Mouse (Mus musculus) limb, embryonic 14.5 days (tissue): ENCODE data around the gene Olfr374. TPM values are rescaled to one million over a fixed set of nuclear protein-coding genes. Genes with fewer than 3 reads are reported as not detected.

Experiments
- ATAC-seq: fragments of 200-750 bp; cut with Nextera tagmentation; 2 replicates; pipeline ENCODE4 v1.8.0; 2017; ENCODE audit warnings: low read depth, moderate number of reproducible peaks, moderate TSS enrichment; ENCODE audit not compliant: low FRiP score
- DNase-seq: peaks from one replicate; pipeline ENCODE4 v3.0.0-alpha.2; 2015; ENCODE audit warnings: low spot score
- H3K27ac ChIP-seq: fragments of 300-500 bp; sonication (generic); replicated peaks from 2 replicates; pipeline ENCODE4 v1.5.1; 2014; ENCODE audit warnings: low read depth, mild to moderate bottlenecking, low read length, moderate library complexity, mixed read lengths
- H3K27me3 ChIP-seq: fragments of 300-500 bp; sonication (generic); 2 replicates; pipeline ENCODE4 v1.6.1; 2014; ENCODE audit warnings: low read length, mixed read lengths; ENCODE audit not compliant: control insufficient read depth, insufficient read depth
- H3K36me3 ChIP-seq: fragments of 300-500 bp; sonication (generic); 2 replicates; pipeline ENCODE4 v1.6.1; 2014; ENCODE audit warnings: mild to moderate bottlenecking, low read length, moderate library complexity, mixed read lengths; ENCODE audit not compliant: control insufficient read depth, insufficient read depth
- H3K4me1 ChIP-seq: fragments of 300-500 bp; sonication (generic); 2 replicates; pipeline ENCODE4 v1.6.1; 2014; ENCODE audit warnings: antibody characterized with exemption, low read length, mixed read lengths; ENCODE audit not compliant: control insufficient read depth, insufficient read depth
- H3K4me2 ChIP-seq: fragments of 300-500 bp; sonication (generic); replicated peaks from 2 replicates; pipeline ENCODE4 v1.6.1; 2014; ENCODE audit warnings: low read depth, mild to moderate bottlenecking, low read length, moderate library complexity; ENCODE audit not compliant: severe bottlenecking
- H3K4me3 ChIP-seq: fragments of 300-500 bp; sonication (generic); replicated peaks from 2 replicates; pipeline ENCODE4 v1.5.1; 2014; ENCODE audit warnings: low read length
- H3K9ac ChIP-seq: fragments of 300-500 bp; sonication (generic); 2 replicates; pipeline ENCODE4 v1.6.1; 2014; ENCODE audit warnings: mild to moderate bottlenecking, low read depth, low read length, moderate library complexity; ENCODE audit not compliant: severe bottlenecking
- H3K9me3 ChIP-seq: fragments of 300-500 bp; sonication (generic); 2 replicates; pipeline ENCODE4 v1.6.1; 2016; ENCODE audit warnings: low read length; ENCODE audit not compliant: control insufficient read depth
- POLR2A ChIP-seq: fragments of 200-500 bp; IDR thresholded peaks from 2 replicates; pipeline ENCODE4 v1.8.0; 2012; ENCODE audit warnings: inconsistent platforms, mild to moderate bottlenecking, moderate library complexity, borderline replicate concordance; ENCODE audit not compliant: insufficient read depth, insufficient read length; ENCODE audit errors: extremely low read depth
- WGBS: fragments of 180-500 bp; shearing (Covaris S2); extraction: QIAGEN DNeasy Blood & Tissue Kit; methylation state at CpG from one replicate; pipeline ENCODE4 v1.1.7; 2014; 5-methylcytosine and 5-hydroxymethylcytosine counted together
- polyA plus RNA-seq, 2 experiments: library from polyadenylated mRNA; depleted of rRNA in 1 of 2; stranded (reverse) in 1 of 2; unstranded in 1 of 2; fragments of >200 nt; fragmentation: Nextera tagmentation in 1 of 2; extraction: Ambion mirVana in 1 of 2; gene quantifications; 2 replicates each; pipeline versions ENCODE4 v1.2.1 to v1.2.3; 2012 to 2014

Gene Olfr374
- polyA plus RNA-seq, 2 experiments = 0.14 TPM; not detected in 1

DNA sequence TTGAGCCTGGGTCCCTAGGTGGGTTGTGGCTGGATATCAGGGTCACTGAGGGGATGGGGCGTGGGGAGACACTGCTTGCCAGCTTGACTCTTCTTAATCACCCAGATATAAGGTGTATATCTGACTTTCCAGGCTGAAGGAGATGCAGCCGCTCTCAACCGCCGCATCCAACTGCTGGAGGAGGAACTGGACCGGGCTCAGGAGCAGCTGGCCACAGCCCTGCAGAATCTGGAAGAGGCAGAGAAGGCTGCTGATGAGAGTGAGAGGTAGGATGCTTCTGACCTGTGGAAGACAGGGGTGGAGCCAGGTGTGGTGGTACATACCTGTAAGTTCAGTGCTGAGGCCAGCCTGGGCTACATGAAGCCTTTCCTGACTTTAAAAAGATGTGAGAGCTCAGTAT, 31.6 kb downstream of the Olfr374 start:
- Histone ChIP-seq H3K36me3 (peaks cover 55% of the 10 kb centered on the region), H3K4me3 (no peak overlapping the region), H3K4me1 (peaks cover 8% of the 10 kb centered on the region), H3K27me3 (no peaks in the 10 kb centered on the region), H3K9me3 (no peaks in the 10 kb centered on the region), H3K27ac (no peak overlapping the region), H3K4me2 (no peak overlapping the region), H3K9ac (no peak overlapping the region)
- WGBS = 96% methylated on average over 5 of the region's 5 CpGs
- ATAC-seq (no peak), DNase-seq (no peak)
- no peak for TF ChIP-seq POLR2A

DNA sequence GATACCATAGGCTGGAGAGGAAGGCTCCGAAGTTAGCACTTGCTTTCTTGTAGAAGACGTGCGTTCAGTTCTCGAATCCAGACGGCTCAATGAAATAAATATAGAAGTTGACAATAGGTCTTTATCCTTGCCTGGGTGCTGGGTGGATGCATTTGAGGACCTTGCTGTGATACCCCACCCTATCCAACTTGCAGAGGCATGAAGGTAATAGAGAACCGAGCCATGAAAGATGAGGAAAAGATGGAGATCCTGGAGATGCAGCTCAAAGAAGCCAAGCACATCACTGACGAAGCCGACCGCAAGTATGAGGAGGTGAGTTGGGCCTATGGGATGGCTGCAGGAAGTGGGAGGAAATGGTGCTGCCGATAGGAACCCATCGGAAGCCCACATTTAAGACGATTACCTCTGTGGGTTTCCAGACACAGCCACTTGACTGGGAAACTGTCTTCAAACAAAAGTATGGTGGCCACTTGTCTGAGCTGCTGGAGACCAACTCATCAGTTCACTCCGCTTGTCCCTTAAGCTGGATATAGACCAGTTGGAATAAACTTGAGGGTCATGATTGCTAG, 36.5 kb downstream of the Olfr374 start:
- Histone ChIP-seq H3K9ac (no peak overlapping the region), H3K27ac (no peak overlapping the region), H3K4me1 (no peaks in the 10 kb centered on the region), H3K4me3 (no peak overlapping the region), H3K36me3 (peaks cover 99% of the 10 kb centered on the region), H3K4me2 (no peak overlapping the region), H3K27me3 (no peaks in the 10 kb centered on the region), H3K9me3 (no peaks in the 10 kb centered on the region)
- no peak for TF ChIP-seq POLR2A
- DNase-seq (no peak), ATAC-seq (no peak)
- WGBS = 92% methylated on average over 13 of the region's 13 CpGs

DNA sequence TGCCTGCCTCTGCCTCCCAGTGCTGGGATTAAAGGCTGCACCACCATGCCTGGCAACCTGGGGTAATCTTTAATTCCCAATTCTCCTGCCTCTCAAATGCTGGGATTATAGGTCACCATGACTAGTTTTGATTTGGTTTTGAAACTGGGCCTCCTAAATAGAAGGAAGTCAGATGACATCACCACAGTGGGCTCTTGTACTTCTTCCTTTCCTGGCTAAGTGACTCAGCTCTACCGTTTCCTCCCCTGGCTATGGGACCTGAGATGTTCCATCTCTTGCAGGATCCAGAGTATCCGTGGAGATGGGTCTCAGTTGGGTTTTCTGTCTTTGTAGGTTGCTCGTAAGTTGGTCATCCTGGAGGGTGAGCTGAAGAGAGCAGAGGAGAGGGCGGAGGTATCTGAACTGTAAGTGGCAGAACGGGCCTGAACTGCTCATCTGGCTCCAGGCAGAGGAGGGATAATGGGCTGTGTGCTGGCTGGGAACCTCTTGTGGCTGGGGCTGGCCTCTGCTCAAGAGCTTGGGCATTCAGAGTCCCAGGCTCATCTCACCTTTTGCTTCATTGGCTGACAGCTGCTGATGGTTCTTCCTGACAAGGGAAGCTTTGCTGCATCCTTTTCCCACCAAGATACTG, 37.6 kb downstream of the Olfr374 start:
- Histone ChIP-seq H3K4me2 (no peak overlapping the region), H3K27ac (no peak overlapping the region), H3K9me3 (no peaks in the 10 kb centered on the region), H3K9ac (no peak overlapping the region), H3K4me3 (no peak overlapping the region), H3K4me1 (no peaks in the 10 kb centered on the region), H3K36me3 (peaks cover 96% of the 10 kb centered on the region), H3K27me3 (no peaks in the 10 kb centered on the region)
- ATAC-seq (no peak), DNase-seq (no peak)
- WGBS = 90% methylated on average over 5 of the region's 5 CpGs
- TF ChIP-seq POLR2A = no peak

DNA sequence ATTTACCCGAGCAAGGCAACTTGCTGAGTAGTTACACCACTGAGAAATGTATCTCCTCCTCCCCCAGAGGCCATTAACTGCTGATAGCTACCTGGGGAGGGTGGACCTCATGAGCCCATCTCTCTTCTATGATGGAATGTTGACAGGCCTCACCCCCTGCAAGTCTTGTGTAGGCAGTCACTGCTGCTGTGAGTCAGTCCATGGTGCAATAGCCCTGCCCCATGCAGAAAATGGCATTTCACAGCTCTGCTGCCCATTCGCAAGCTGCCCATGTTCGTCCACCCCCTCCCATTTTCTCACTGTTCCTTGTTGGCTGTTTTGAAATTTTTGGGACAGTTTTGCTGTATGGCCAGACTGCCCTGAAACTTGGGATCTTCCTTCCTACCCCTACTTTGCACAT, 38.7 kb downstream of the Olfr374 start:
- Histone ChIP-seq H3K4me3 (no peak overlapping the region), H3K4me1 (no peaks in the 10 kb centered on the region), H3K27ac (no peak overlapping the region), H3K9ac (no peak overlapping the region), H3K27me3 (no peaks in the 10 kb centered on the region), H3K36me3 (peaks cover 96% of the 10 kb centered on the region), H3K9me3 (no peaks in the 10 kb centered on the region), H3K4me2 (no peak overlapping the region)
- TF ChIP-seq POLR2A = no peak
- WGBS = 83% methylated on average over 3 of the region's 3 CpGs
- DNase-seq = no peak
- ATAC-seq = no peak

DNA sequence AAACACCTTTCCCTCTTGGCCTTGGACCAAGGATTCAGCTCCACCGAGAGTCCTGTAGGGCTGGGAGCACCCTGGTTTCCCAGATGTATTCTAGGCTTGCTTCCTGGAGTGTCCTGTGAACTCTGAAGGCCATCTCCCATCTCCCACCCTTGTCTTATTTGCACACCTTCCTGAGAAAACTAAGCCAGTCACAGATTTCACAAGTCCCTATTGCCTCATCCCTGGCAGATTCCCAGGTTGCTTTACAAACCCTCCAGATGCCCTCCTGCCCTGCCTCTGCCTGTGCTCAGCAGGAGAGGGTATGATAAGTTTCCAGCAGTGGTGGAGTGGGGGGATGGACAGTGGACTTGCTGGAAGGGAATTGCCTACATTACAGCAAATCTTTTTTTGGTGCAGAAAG, 39.2 kb downstream of the Olfr374 start:
- Histone ChIP-seq H3K4me3 (no peak overlapping the region), H3K27me3 (no peaks in the 10 kb centered on the region), H3K9me3 (no peaks in the 10 kb centered on the region), H3K4me1 (no peaks in the 10 kb centered on the region), H3K36me3 (peaks cover 96% of the 10 kb centered on the region), H3K27ac (no peak overlapping the region), H3K9ac (no peak overlapping the region), H3K4me2 (no peak overlapping the region)
- ATAC-seq (no peak), DNase-seq (no peak)
- WGBS = 95% methylated on average over 1 of the region's 1 CpGs
- no peak for TF ChIP-seq POLR2A

DNA sequence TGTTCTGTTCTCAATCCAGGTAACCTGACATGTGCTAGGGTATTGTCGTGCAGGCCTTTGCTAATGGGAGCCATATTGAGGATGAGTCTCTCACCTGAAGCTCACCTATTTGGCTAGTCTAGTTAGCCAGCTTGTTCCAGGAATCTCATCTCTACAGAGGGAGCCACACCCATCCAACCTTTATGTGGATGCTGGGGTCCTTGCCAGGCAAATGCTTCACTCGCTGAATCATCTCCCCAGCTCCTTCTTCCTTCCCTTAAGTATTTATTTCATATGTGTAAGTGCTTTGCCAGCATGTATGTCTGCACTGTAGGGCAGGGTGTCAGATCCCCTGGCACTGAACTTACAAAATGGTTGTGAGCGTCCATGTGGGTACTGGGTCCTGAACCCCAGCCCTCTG, 39.7 kb downstream of the Olfr374 start:
- Histone ChIP-seq H3K9ac (no peak overlapping the region), H3K9me3 (no peaks in the 10 kb centered on the region), H3K36me3 (peaks cover 96% of the 10 kb centered on the region), H3K27ac (no peak overlapping the region), H3K4me3 (no peak overlapping the region), H3K27me3 (no peaks in the 10 kb centered on the region), H3K4me1 (no peaks in the 10 kb centered on the region), H3K4me2 (no peak overlapping the region)
- DNase-seq = no peak
- ATAC-seq = no peak
- no peak for TF ChIP-seq POLR2A
- 96% methylated on average over 3 of the region's 3 CpGs for WGBS
